Mouse (Mus musculus) bone marrow macrophage, adult 2 months (primary cell): ENCODE measurements around the gene Lhfpl4.

Experiments
- CTCF ChIP-seq: IDR thresholded peaks from 2 replicates; pipeline ENCODE4 v1.5.1; 2012; ENCODE audit warnings: low read depth, mild to moderate bottlenecking, low read length, moderate library complexity
- POLR2A ChIP-seq: IDR thresholded peaks from 2 replicates; pipeline ENCODE4 v1.6.1; 2012; ENCODE audit warnings: mild to moderate bottlenecking, low read depth, low read length, borderline replicate concordance

- no peak for TF ChIP-seq CTCF
- TF ChIP-seq POLR2A, result no peak
Observed at GRCm38 (mm10) chr6:113195596-113195992, 410 bp upstream of the Lhfpl4 start.
